Mouse (Mus musculus) urinary bladder, postnatal 4 days (tissue): ENCODE measurements around the gene Rbmxl1.
A peak's percentile ranks its signal among the peaks of the same experiment; 100 is the strongest.
"Not testable (repeated sequence)": the region's sequence is repeated elsewhere in the genome, so short reads cannot be mapped to it uniquely, and the experiment has no call there.

Source experiments
- DNase-seq, 2 experiments: peaks; one replicate each; pipeline ENCODE4 v3.0.0; 2021 to 2022; ENCODE audit warnings: low spot score in 2 of 2

Gene Rbmxl1

GRCm38 (mm10) chr8:78508719-78509272 lies at the start of gene Rbmxl1:
Gene Rbmxl1 (minus strand): TSS chr8:78508898.
- DNase-seq, result peak; percentile 81 to 90

- DNase-seq, result no peak
Measured at GRCm38 (mm10) chr8:78556773-78557434, 48.2 kb upstream of the Rbmxl1 start.

- DNase-seq, result no peak
Measured at GRCm38 (mm10) chr8:78555817-78556216, 47.1 kb upstream of the Rbmxl1 start.

GRCm38 (mm10) chr8:78550752-78551134 lies 42.0 kb upstream of the Rbmxl1 start:
- no peak for DNase-seq

- no peak for DNase-seq
Measured at GRCm38 (mm10) chr8:78549971-78550751, 41.5 kb upstream of the Rbmxl1 start.

GRCm38 (mm10) chr8:78545153-78545817 lies 36.6 kb upstream of the Rbmxl1 start:
- not testable (repeated sequence) for DNase-seq

GRCm38 (mm10) chr8:78544545-78544944 lies 35.8 kb upstream of the Rbmxl1 start:
- no peak for DNase-seq

- no peak for DNase-seq
Measured at GRCm38 (mm10) chr8:78543621-78544020, 34.9 kb upstream of the Rbmxl1 start.

GRCm38 (mm10) chr8:78542670-78543069 lies 34.0 kb upstream of the Rbmxl1 start:
- not testable (repeated sequence) for DNase-seq

GRCm38 (mm10) chr8:78537795-78538194 lies 29.1 kb upstream of the Rbmxl1 start:
- DNase-seq, result no peak

GRCm38 (mm10) chr8:78536716-78537115 lies 28.0 kb upstream of the Rbmxl1 start:
- DNase-seq, result no peak

GRCm38 (mm10) chr8:78533981-78534380 lies 25.3 kb upstream of the Rbmxl1 start:
- no peak for DNase-seq

- no peak for DNase-seq
Measured at GRCm38 (mm10) chr8:78515132-78515531, 6.4 kb upstream of the Rbmxl1 start.

- no peak for DNase-seq
Measured at GRCm38 (mm10) chr8:78514706-78515105, 6.0 kb upstream of the Rbmxl1 start.

- no peak for DNase-seq
Measured at GRCm38 (mm10) chr8:78513106-78513505, 4.4 kb upstream of the Rbmxl1 start.

- DNase-seq, result no peak
Measured at GRCm38 (mm10) chr8:78510926-78511325, 2.2 kb upstream of the Rbmxl1 start.

- no peak for DNase-seq
Measured at GRCm38 (mm10) chr8:78510094-78510493, 1.4 kb upstream of the Rbmxl1 start.

- peak; percentile 78 to 87 for DNase-seq
Measured at GRCm38 (mm10) chr8:78509273-78510031, 754 bp upstream of the Rbmxl1 start, which contains the start of gene Slc10a7. Gene Slc10a7 (plus strand): TSS chr8:78509346.

- no peak for DNase-seq
Measured at GRCm38 (mm10) chr8:78507979-78508718, 549 bp downstream of the Rbmxl1 start.

GRCm38 (mm10) chr8:78502706-78503105 lies 6.0 kb downstream of the Rbmxl1 start:
- no peak for DNase-seq

GRCm38 (mm10) chr8:78496273-78496672 lies 12.4 kb downstream of the Rbmxl1 start:
- not testable (repeated sequence) for DNase-seq
